Mouse (Mus musculus): ENCODE measurements around the gene Plekhm2. TPM values are rescaled to one million over a fixed set of nuclear protein-coding genes. Genes with fewer than 3 reads are reported as not detected.

Plekhm2 gene
- polyA plus RNA-seq (2016; fragmentation: Nextera tagmentation; extraction: Ambion mirVana), result 4.0 and 4.4 TPM in 2 replicates

GRCm38 (mm10) chr4:141664799-141665198, at the start of gene Plekhm2:
TSS of gene Plekhm2 (minus strand) at chr4:141664899.
- Histone ChIP-seq H3K27ac (peak within 1 kb of the TSS; percentile 90), H3K36me3 (replicated peaks) (peaks cover 21% of the 10 kb centered on the region), H3K9me3 (no peaks in the 10 kb centered on the region), H3K4me1 (peaks cover 26% of the 10 kb centered on the region), H3K4me3 (peak within 1 kb of the TSS; percentile 87), H3K27me3 (ENCODE audit: poor library complexity, severe bottlenecking) (peaks cover 3% of the 10 kb centered on the region; the same call in 1 of the 2 replicates)
- WGBS, result 71% methylated on average over 8 of the region's 8 CpGs
- DNase-seq (ENCODE audit: extremely low spot score, low spot score), result no peak

GRCm38 (mm10) chr4:141713598-141714142, 49.0 kb upstream of the Plekhm2 start:
- DNase-seq (ENCODE audit: extremely low spot score, low spot score), result no peak
- no peak overlapping the region for H3K4me3 ChIP-seq
- 92% methylated on average over 5 of the region's 5 CpGs for WGBS
- H3K9me3 ChIP-seq, result no peaks in the 10 kb centered on the region
- H3K4me1 ChIP-seq, result peaks cover 5% of the 10 kb centered on the region
- H3K36me3 ChIP-seq (replicated peaks), result peaks cover 80% of the 10 kb centered on the region
- H3K27ac ChIP-seq, result no peak overlapping the region
- H3K27me3 ChIP-seq (ENCODE audit: poor library complexity, severe bottlenecking), result no peaks in the 10 kb centered on the region

- H3K4me1 ChIP-seq, result peaks cover 5% of the 10 kb centered on the region
- H3K27ac ChIP-seq, result no peak overlapping the region
- WGBS, result 89% methylated on average over 1 of the region's 1 CpGs
- H3K9me3 ChIP-seq, result no peaks in the 10 kb centered on the region
- H3K27me3 ChIP-seq (ENCODE audit: poor library complexity, severe bottlenecking), result no peaks in the 10 kb centered on the region
- no peak overlapping the region for H3K4me3 ChIP-seq
- peaks cover 84% of the 10 kb centered on the region for H3K36me3 ChIP-seq (replicated peaks)
- DNase-seq (ENCODE audit: extremely low spot score, low spot score), result no peak
Measured at GRCm38 (mm10) chr4:141711250-141711649, 46.6 kb upstream of the Plekhm2 start.

GRCm38 (mm10) chr4:141708971-141709370, 44.3 kb upstream of the Plekhm2 start:
- H3K27me3 ChIP-seq (ENCODE audit: poor library complexity, severe bottlenecking), result no peaks in the 10 kb centered on the region
- DNase-seq (ENCODE audit: extremely low spot score, low spot score), result no peak
- H3K9me3 ChIP-seq, result no peaks in the 10 kb centered on the region
- H3K4me1 ChIP-seq, result no peaks in the 10 kb centered on the region
- no peak overlapping the region for H3K27ac ChIP-seq
- H3K36me3 ChIP-seq (replicated peaks), result peaks cover 100% of the 10 kb centered on the region
- 96% methylated on average over 2 of the region's 2 CpGs for WGBS
- H3K4me3 ChIP-seq, result no peak overlapping the region

GRCm38 (mm10) chr4:141708005-141708404, 43.3 kb upstream of the Plekhm2 start:
- DNase-seq (ENCODE audit: extremely low spot score, low spot score), result no peak
- Histone ChIP-seq H3K4me3 (no peak overlapping the region), H3K4me1 (no peaks in the 10 kb centered on the region), H3K27me3 (ENCODE audit: poor library complexity, severe bottlenecking) (no peaks in the 10 kb centered on the region), H3K27ac (no peak overlapping the region), H3K36me3 (replicated peaks) (peaks cover 100% of the 10 kb centered on the region), H3K9me3 (no peaks in the 10 kb centered on the region)
- 95% methylated on average over 7 of the region's 7 CpGs for WGBS

GRCm38 (mm10) chr4:141705331-141705730, 40.6 kb upstream of the Plekhm2 start:
- no peaks in the 10 kb centered on the region for H3K4me1 ChIP-seq
- H3K9me3 ChIP-seq, result no peaks in the 10 kb centered on the region
- WGBS, result 90% methylated on average over 4 of the region's 4 CpGs
- H3K4me3 ChIP-seq, result no peak overlapping the region
- H3K27me3 ChIP-seq (ENCODE audit: poor library complexity, severe bottlenecking), result no peaks in the 10 kb centered on the region
- no peak for DNase-seq (ENCODE audit: extremely low spot score, low spot score)
- H3K36me3 ChIP-seq (replicated peaks), result peaks cover 100% of the 10 kb centered on the region
- no peak overlapping the region for H3K27ac ChIP-seq

GRCm38 (mm10) chr4:141704625-141705024, 39.9 kb upstream of the Plekhm2 start:
- Histone ChIP-seq H3K27me3 (ENCODE audit: poor library complexity, severe bottlenecking) (no peaks in the 10 kb centered on the region), H3K9me3 (no peaks in the 10 kb centered on the region), H3K4me1 (no peaks in the 10 kb centered on the region), H3K4me3 (no peak overlapping the region), H3K27ac (no peak overlapping the region), H3K36me3 (replicated peaks) (peaks cover 100% of the 10 kb centered on the region)
- WGBS, result 96% methylated on average over 2 of the region's 2 CpGs
- no peak for DNase-seq (ENCODE audit: extremely low spot score, low spot score)

GRCm38 (mm10) chr4:141694719-141695118, 30.0 kb upstream of the Plekhm2 start:
- 98% methylated on average over 8 of the region's 8 CpGs for WGBS
- Histone ChIP-seq H3K9me3 (no peaks in the 10 kb centered on the region), H3K4me1 (no peaks in the 10 kb centered on the region), H3K4me3 (no peak overlapping the region), H3K27me3 (ENCODE audit: poor library complexity, severe bottlenecking) (no peaks in the 10 kb centered on the region), H3K27ac (no peak overlapping the region), H3K36me3 (replicated peaks) (peaks cover 100% of the 10 kb centered on the region)
- DNase-seq (ENCODE audit: extremely low spot score, low spot score), result no peak

GRCm38 (mm10) chr4:141688505-141688904, 23.8 kb upstream of the Plekhm2 start:
- 97% methylated on average over 8 of the region's 8 CpGs for WGBS
- Histone ChIP-seq H3K27me3 (ENCODE audit: poor library complexity, severe bottlenecking) (no peaks in the 10 kb centered on the region), H3K27ac (no peak overlapping the region), H3K36me3 (replicated peaks) (peaks cover 93% of the 10 kb centered on the region), H3K4me3 (no peak overlapping the region), H3K4me1 (no peaks in the 10 kb centered on the region; the same call in 1 of the 2 replicates), H3K9me3 (no peaks in the 10 kb centered on the region)
- no peak for DNase-seq (ENCODE audit: extremely low spot score, low spot score)

GRCm38 (mm10) chr4:141686525-141686924, 21.8 kb upstream of the Plekhm2 start:
- no peak for DNase-seq (ENCODE audit: extremely low spot score, low spot score)
- H3K27ac ChIP-seq, result no peak overlapping the region
- no peaks in the 10 kb centered on the region for H3K27me3 ChIP-seq (ENCODE audit: poor library complexity, severe bottlenecking)
- H3K4me1 ChIP-seq, result peaks cover 10% of the 10 kb centered on the region
- H3K4me3 ChIP-seq, result no peak overlapping the region
- H3K36me3 ChIP-seq (replicated peaks), result peaks cover 90% of the 10 kb centered on the region
- no peaks in the 10 kb centered on the region for H3K9me3 ChIP-seq
- WGBS, result 83% methylated on average over 8 of the region's 8 CpGs

GRCm38 (mm10) chr4:141686093-141686492, 21.4 kb upstream of the Plekhm2 start:
- no peak for DNase-seq (ENCODE audit: extremely low spot score, low spot score)
- H3K27ac ChIP-seq, result no peak overlapping the region
- H3K4me1 ChIP-seq, result peaks cover 10% of the 10 kb centered on the region
- 93% methylated on average over 3 of the region's 3 CpGs for WGBS
- peaks cover 87% of the 10 kb centered on the region for H3K36me3 ChIP-seq (replicated peaks)
- H3K4me3 ChIP-seq, result no peak overlapping the region
- no peaks in the 10 kb centered on the region for H3K9me3 ChIP-seq
- no peaks in the 10 kb centered on the region for H3K27me3 ChIP-seq (ENCODE audit: poor library complexity, severe bottlenecking)

- Histone ChIP-seq H3K9me3 (no peaks in the 10 kb centered on the region), H3K27me3 (ENCODE audit: poor library complexity, severe bottlenecking) (no peaks in the 10 kb centered on the region), H3K4me1 (peaks cover 16% of the 10 kb centered on the region), H3K36me3 (replicated peaks) (peaks cover 85% of the 10 kb centered on the region), H3K4me3 (no peak within 1 kb of the TSS), H3K27ac (no peak within 1 kb of the TSS)
- no peak for DNase-seq (ENCODE audit: extremely low spot score, low spot score)
- 95% methylated on average over 6 of the region's 6 CpGs for WGBS
Measured at GRCm38 (mm10) chr4:141685499-141685898, 20.8 kb upstream of the Plekhm2 start, which contains the start of gene Rsc1a1. TSS of gene Rsc1a1 (minus strand) at chr4:141685599.

GRCm38 (mm10) chr4:141682706-141683230, 18.1 kb upstream of the Plekhm2 start:
- 0 out of 2 replicates have a peak overlapping the region, but pooled peaks have one; percentile 36 for H3K27ac ChIP-seq
- H3K4me3 ChIP-seq, result no peak overlapping the region
- WGBS, result 67% methylated on average over 12 of the region's 12 CpGs
- no peaks in the 10 kb centered on the region for H3K9me3 ChIP-seq
- peaks cover 63% of the 10 kb centered on the region for H3K36me3 ChIP-seq (replicated peaks)
- H3K27me3 ChIP-seq (ENCODE audit: poor library complexity, severe bottlenecking), result no peaks in the 10 kb centered on the region
- H3K4me1 ChIP-seq, result peaks cover 26% of the 10 kb centered on the region
- no peak for DNase-seq (ENCODE audit: extremely low spot score, low spot score)

Data from forebrain, embryonic 10.5 days (tissue).